Mouse (Mus musculus) limb, embryonic 14.5 days (tissue): ENCODE data around the gene Optc. TPM values are rescaled to one million over a fixed set of nuclear protein-coding genes. Genes with fewer than 3 reads are reported as not detected.

Experiments
- ATAC-seq: fragments of 200-750 bp; cut with Nextera tagmentation; 2 replicates; pipeline ENCODE4 v1.8.0; 2017; ENCODE audit warnings: low read depth, moderate number of reproducible peaks, moderate TSS enrichment; ENCODE audit not compliant: low FRiP score
- DNase-seq: peaks from one replicate; pipeline ENCODE4 v3.0.0-alpha.2; 2015; ENCODE audit warnings: low spot score
- H3K27ac ChIP-seq: fragments of 300-500 bp; sonication (generic); replicated peaks from 2 replicates; pipeline ENCODE4 v1.5.1; 2014; ENCODE audit warnings: low read depth, mild to moderate bottlenecking, low read length, moderate library complexity, mixed read lengths
- H3K27me3 ChIP-seq: fragments of 300-500 bp; sonication (generic); 2 replicates; pipeline ENCODE4 v1.6.1; 2014; ENCODE audit warnings: low read length, mixed read lengths; ENCODE audit not compliant: control insufficient read depth, insufficient read depth
- H3K36me3 ChIP-seq: fragments of 300-500 bp; sonication (generic); 2 replicates; pipeline ENCODE4 v1.6.1; 2014; ENCODE audit warnings: mild to moderate bottlenecking, low read length, moderate library complexity, mixed read lengths; ENCODE audit not compliant: control insufficient read depth, insufficient read depth
- H3K4me1 ChIP-seq: fragments of 300-500 bp; sonication (generic); 2 replicates; pipeline ENCODE4 v1.6.1; 2014; ENCODE audit warnings: antibody characterized with exemption, low read length, mixed read lengths; ENCODE audit not compliant: control insufficient read depth, insufficient read depth
- H3K4me2 ChIP-seq: fragments of 300-500 bp; sonication (generic); replicated peaks from 2 replicates; pipeline ENCODE4 v1.6.1; 2014; ENCODE audit warnings: low read depth, mild to moderate bottlenecking, low read length, moderate library complexity; ENCODE audit not compliant: severe bottlenecking
- H3K4me3 ChIP-seq: fragments of 300-500 bp; sonication (generic); replicated peaks from 2 replicates; pipeline ENCODE4 v1.5.1; 2014; ENCODE audit warnings: low read length
- H3K9ac ChIP-seq: fragments of 300-500 bp; sonication (generic); 2 replicates; pipeline ENCODE4 v1.6.1; 2014; ENCODE audit warnings: mild to moderate bottlenecking, low read depth, low read length, moderate library complexity; ENCODE audit not compliant: severe bottlenecking
- H3K9me3 ChIP-seq: fragments of 300-500 bp; sonication (generic); 2 replicates; pipeline ENCODE4 v1.6.1; 2016; ENCODE audit warnings: low read length; ENCODE audit not compliant: control insufficient read depth
- POLR2A ChIP-seq: fragments of 200-500 bp; IDR thresholded peaks from 2 replicates; pipeline ENCODE4 v1.8.0; 2012; ENCODE audit warnings: inconsistent platforms, mild to moderate bottlenecking, moderate library complexity, borderline replicate concordance; ENCODE audit not compliant: insufficient read depth, insufficient read length; ENCODE audit errors: extremely low read depth
- WGBS: fragments of 180-500 bp; shearing (Covaris S2); extraction: QIAGEN DNeasy Blood & Tissue Kit; methylation state at CpG from one replicate; pipeline ENCODE4 v1.1.7; 2014; 5-methylcytosine and 5-hydroxymethylcytosine counted together
- polyA plus RNA-seq, 2 experiments: library from polyadenylated mRNA; depleted of rRNA in 1 of 2; stranded (reverse) in 1 of 2; unstranded in 1 of 2; fragments of >200 nt; fragmentation: Nextera tagmentation in 1 of 2; extraction: Ambion mirVana in 1 of 2; gene quantifications; 2 replicates each; pipeline versions ENCODE4 v1.2.1 to v1.2.3; 2012 to 2014

Optc gene
- polyA plus RNA-seq, 2 experiments, result 1.1 to 2.4 TPM

- TF ChIP-seq POLR2A, result no peak
- H3K9ac ChIP-seq, result no peak overlapping the region
- H3K9me3 ChIP-seq, result no peaks in the 10 kb centered on the region
- 76% methylated on average over 9 of the region's 9 CpGs for WGBS
- H3K4me1 ChIP-seq, result 0 out of 2 replicates have a peak, but pooled peaks cover 6% of the 10 kb centered on the region
- H3K4me2 ChIP-seq, result no peak overlapping the region
- no peaks in the 10 kb centered on the region for H3K36me3 ChIP-seq
- H3K27me3 ChIP-seq, result no peaks in the 10 kb centered on the region
- no peak overlapping the region for H3K4me3 ChIP-seq
- no peak overlapping the region for H3K27ac ChIP-seq
- DNase-seq, result no peak
- no peak for ATAC-seq
Measured at GRCm38 (mm10) chr1:133900825-133901224, 7.0 kb downstream of the Optc start.

- no peaks in the 10 kb centered on the region for H3K9me3 ChIP-seq
- no peaks in the 10 kb centered on the region for H3K27me3 ChIP-seq
- no peak overlapping the region for H3K4me3 ChIP-seq
- no peaks in the 10 kb centered on the region for H3K36me3 ChIP-seq
- H3K4me2 ChIP-seq, result no peak overlapping the region
- ATAC-seq (no peak), DNase-seq (no peak)
- no peak overlapping the region for H3K9ac ChIP-seq
- 65% methylated on average over 9 of the region's 9 CpGs for WGBS
- TF ChIP-seq POLR2A, result no peak
- H3K27ac ChIP-seq, result no peak overlapping the region
- H3K4me1 ChIP-seq, result 0 out of 2 replicates have a peak, but pooled peaks cover 7% of the 10 kb centered on the region
Measured at GRCm38 (mm10) chr1:133899043-133899542, 8.7 kb downstream of the Optc start.

GRCm38 (mm10) chr1:133897293-133897692 lies 10.5 kb downstream of the Optc start:
- no peak overlapping the region for H3K4me2 ChIP-seq
- no peaks in the 10 kb centered on the region for H3K9me3 ChIP-seq
- no peak overlapping the region for H3K27ac ChIP-seq
- no peaks in the 10 kb centered on the region for H3K27me3 ChIP-seq
- DNase-seq (no peak), ATAC-seq (no peak)
- peaks cover 18% of the 10 kb centered on the region; the same call in 1 of the 2 replicates for H3K4me1 ChIP-seq
- TF ChIP-seq POLR2A, result no peak
- H3K4me3 ChIP-seq, result no peak overlapping the region
- H3K36me3 ChIP-seq, result no peaks in the 10 kb centered on the region
- no peak overlapping the region for H3K9ac ChIP-seq
- 68% methylated on average over 6 of the region's 6 CpGs for WGBS

GRCm38 (mm10) chr1:133891489-133891888 lies 16.3 kb downstream of the Optc start:
- 14% methylated on average over 5 of the region's 5 CpGs for WGBS
- no peak overlapping the region for H3K4me3 ChIP-seq
- H3K27me3 ChIP-seq, result no peaks in the 10 kb centered on the region
- no peak for TF ChIP-seq POLR2A
- no peak overlapping the region for H3K9ac ChIP-seq
- no peaks in the 10 kb centered on the region for H3K9me3 ChIP-seq
- no peaks in the 10 kb centered on the region for H3K36me3 ChIP-seq
- H3K27ac ChIP-seq, result no peak overlapping the region
- H3K4me2 ChIP-seq, result no peak overlapping the region
- ATAC-seq (peak; percentile 25; the same call in 1 of the 2 replicates), DNase-seq (peak; percentile 44)
- H3K4me1 ChIP-seq, result peaks cover 44% of the 10 kb centered on the region

- Histone ChIP-seq H3K4me3 (peak overlapping the region; percentile 4; the same call in 1 of the 2 replicates), H3K27me3 (no peaks in the 10 kb centered on the region), H3K9ac (no peak overlapping the region), H3K4me1 (peaks cover 39% of the 10 kb centered on the region), H3K27ac (no peak overlapping the region), H3K9me3 (no peaks in the 10 kb centered on the region), H3K4me2 (peak overlapping the region; percentile 35), H3K36me3 (no peaks in the 10 kb centered on the region)
- no peak for TF ChIP-seq POLR2A
- DNase-seq (peak; percentile 23), ATAC-seq (no peak)
- 17% methylated on average over 20 of the region's 20 CpGs for WGBS
Measured at GRCm38 (mm10) chr1:133889949-133890598, 17.7 kb downstream of the Optc start.
